Mouse (Mus musculus) fat pad, adult 2 months (tissue): Measurements from ENCODE around the gene Ccdc180.

Experiments used
- DNase-seq: peaks from one replicate; pipeline ENCODE4 v3.0.0-alpha.2; 2011; ENCODE audit warnings: low read depth, low spot score; ENCODE audit errors: extremely low read depth

Ccdc180 gene

GRCm38 (mm10) chr4:45969051-45969450, 78.9 kb downstream of the Ccdc180 start:
- no peak for DNase-seq

- no peak for DNase-seq
Measured at GRCm38 (mm10) chr4:45970048-45970560, 80.0 kb downstream of the Ccdc180 start.

GRCm38 (mm10) chr4:45971806-45972447, 81.8 kb downstream of the Ccdc180 start:
- DNase-seq = no peak

GRCm38 (mm10) chr4:45972448-45972854, 82.3 kb downstream of the Ccdc180 start:
- DNase-seq = no peak

GRCm38 (mm10) chr4:45972951-45973350, 82.8 kb downstream of the Ccdc180 start:
- DNase-seq = no peak

GRCm38 (mm10) chr4:45976931-45977667, 87.0 kb downstream of the Ccdc180 start:
- no peak for DNase-seq

- DNase-seq = no peak
Measured at GRCm38 (mm10) chr4:45979916-45980315, 89.8 kb downstream of the Ccdc180 start.

GRCm38 (mm10) chr4:45981054-45981453, 91.0 kb downstream of the Ccdc180 start:
- no peak for DNase-seq

- DNase-seq = no peak
Measured at GRCm38 (mm10) chr4:45990427-45991135, 100.5 kb downstream of the Ccdc180 start.

GRCm38 (mm10) chr4:45998536-45998935, 108.4 kb downstream of the Ccdc180 start:
- DNase-seq = no peak
